Mouse (Mus musculus) midbrain, embryonic 14.5 days (tissue): Measurements from ENCODE around the gene Pate2. TPM values are rescaled to one million over a fixed set of nuclear protein-coding genes. Genes with fewer than 3 reads are reported as not detected.

Source experiments
- polyA plus RNA-seq: library from polyadenylated mRNA; unstranded; fragments of >200 nt; fragmentation: Nextera tagmentation; extraction: Ambion mirVana; gene quantifications from 2 replicates; pipeline ENCODE4 v1.2.1, GENCODE M21; 2014

The Pate2 gene
- polyA plus RNA-seq, 1 experiment from 2014 or later, result 0.62 TPM

Other genes starting within 250 kb of the Pate2 start
- 3.5 and 6.4 TPM in 2 replicates for gene Cdon, start 149.2 kb upstream of the Pate2 start, polyA plus RNA-seq
- gene Gm1113, start 52.0 kb upstream of the Pate2 start, polyA plus RNA-seq, result not detected in 2 replicates
- 27.2 and 32.4 TPM in 2 replicates for gene Ddx25, start 11.8 kb upstream of the Pate2 start, polyA plus RNA-seq
- gene Pus3, start 11.7 kb upstream of the Pate2 start, polyA plus RNA-seq, result 16.5 and 18.8 TPM in 2 replicates
- gene Hyls1, start 114 bp downstream of the Pate2 start, polyA plus RNA-seq, result 16.4 and 21.3 TPM in 2 replicates
- gene Pate4, start 41.7 kb downstream of the Pate2 start, polyA plus RNA-seq, result not detected in 2 replicates
- not detected in 2 replicates for gene Pate3, start 77.9 kb downstream of the Pate2 start, polyA plus RNA-seq
- not detected in 2 replicates for gene Pate1, start 117.1 kb downstream of the Pate2 start, polyA plus RNA-seq
- gene Gm17677, start 170.8 kb downstream of the Pate2 start, polyA plus RNA-seq, result not detected in 2 replicates
- gene Gm17727, start 207.8 kb downstream of the Pate2 start, polyA plus RNA-seq, result not detected in 2 replicates
- gene Gm27235, start 219.8 kb downstream of the Pate2 start, polyA plus RNA-seq, result not detected in 2 replicates
- not detected in 2 replicates for gene D730048I06Rik, start 219.8 kb downstream of the Pate2 start, polyA plus RNA-seq